Mouse (Mus musculus) embryo, embryonic 11 days (tissue): Measurements from ENCODE around the gene Sept9.

Source experiments
- DNase-seq: peaks from one replicate; pipeline ENCODE4 v3.0.0-alpha.2; 2015

Sept9 gene

DNA sequence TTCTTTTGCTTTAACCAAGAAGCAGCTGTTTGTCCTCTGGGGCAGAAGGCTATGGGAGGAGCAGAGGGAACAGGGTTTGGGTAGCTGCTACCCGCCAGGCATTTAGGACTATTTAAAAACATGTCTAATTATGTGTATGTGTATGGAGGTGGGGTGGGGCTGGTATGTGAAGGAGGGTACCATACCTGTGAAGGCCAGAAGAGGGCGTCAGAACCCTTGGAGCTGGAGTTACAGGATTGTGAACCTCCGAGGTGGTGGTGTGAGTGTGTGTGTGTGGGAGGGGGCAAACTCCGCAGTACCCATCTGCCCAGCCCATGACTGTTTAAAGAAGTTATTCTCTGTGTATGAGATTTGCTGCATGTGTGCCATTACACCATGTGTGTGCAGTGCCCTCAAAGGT is 25.3 kb downstream of the Sept9 start:
- no peak for DNase-seq

DNA sequence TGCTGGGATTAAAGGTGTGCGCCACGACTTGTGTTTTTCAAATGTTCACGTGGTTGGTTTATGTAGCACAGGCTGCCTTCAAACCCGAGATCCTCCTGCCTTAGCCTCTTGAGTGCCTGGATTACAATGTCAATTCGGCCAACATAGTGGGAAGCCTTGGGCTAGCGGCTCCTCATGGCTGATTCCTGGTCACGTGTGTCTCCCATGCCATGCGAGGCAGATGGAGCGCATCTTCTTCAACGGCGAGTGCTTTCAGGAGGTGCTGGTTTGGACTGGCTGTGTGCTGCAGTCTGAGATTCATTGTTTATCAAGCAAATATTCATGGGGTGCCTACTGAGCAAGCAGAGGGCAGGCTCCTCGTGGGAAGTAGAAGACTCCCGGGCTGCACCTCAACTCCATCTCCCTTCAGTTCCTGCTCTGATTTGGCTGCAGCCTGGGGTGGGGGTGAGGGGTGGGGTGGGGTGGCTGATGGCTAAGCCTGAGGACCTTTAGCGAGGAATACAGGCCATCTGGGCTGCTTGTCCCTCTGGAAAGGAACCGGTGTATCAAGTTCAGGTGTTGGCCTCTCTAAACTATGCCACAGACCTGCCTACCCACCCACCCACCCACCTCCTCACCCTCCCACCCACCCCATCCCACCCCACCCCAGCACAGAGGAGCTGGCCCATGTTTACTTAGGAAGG is 26.2 kb downstream of the Sept9 start:
- DNase-seq: no peak

DNA sequence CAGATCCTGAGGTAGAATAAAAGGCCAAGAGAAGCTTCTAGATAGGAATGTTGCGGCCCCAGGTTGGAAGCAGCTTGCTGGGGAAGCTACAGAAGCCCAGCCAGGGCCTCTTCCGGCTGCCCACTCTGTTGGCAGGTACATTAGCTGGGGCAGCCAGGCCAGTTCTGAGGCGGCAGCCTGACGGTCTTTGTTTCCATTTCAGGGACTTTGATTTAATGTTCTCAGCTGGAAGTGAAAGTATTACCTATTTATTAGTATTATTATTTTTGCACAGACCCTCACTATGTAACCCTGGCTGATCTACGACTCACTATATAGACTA is 26.7 kb downstream of the Sept9 start:
- no peak for DNase-seq

DNA sequence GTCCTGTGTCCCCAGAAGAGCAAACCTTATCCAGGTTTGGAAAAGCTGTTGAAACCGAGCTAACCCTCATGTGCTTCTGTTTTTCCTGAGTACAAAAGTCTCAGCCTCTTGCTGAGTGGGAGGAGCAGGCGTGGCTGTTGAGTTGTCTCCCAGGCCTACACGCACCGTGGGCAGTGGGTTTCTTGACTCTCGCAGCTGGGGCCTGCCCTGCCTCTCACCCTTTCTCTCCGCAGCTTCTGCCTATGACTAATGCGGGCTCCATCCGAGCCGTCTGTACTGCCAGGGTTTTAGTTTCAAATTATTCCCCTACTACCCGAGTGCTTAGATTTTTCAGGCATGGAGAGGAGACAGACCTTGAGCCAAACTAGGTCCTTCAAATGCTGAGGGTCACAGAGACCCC is 28.7 kb downstream of the Sept9 start:
- no peak for DNase-seq

DNA sequence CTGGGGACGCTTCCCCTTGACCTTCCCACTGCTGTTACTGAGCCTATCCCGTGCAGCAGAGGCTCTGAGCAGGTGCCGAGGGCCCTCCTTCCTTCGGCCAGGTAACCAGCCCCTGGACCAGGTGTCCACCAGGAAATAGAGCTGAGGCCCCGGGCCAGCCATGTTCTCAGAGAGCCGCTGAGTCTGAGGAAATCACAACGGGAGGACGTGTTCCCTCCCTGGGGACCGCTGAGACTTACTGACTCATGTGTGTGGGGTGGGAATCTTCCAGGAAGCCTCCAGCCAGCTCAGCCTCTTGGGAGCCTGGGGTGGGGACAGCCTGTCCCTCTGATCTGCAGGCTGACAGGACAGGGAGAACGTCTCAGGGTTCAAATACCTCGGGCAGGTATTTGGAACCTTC is 32.1 kb downstream of the Sept9 start:
- DNase-seq: no peak

DNA sequence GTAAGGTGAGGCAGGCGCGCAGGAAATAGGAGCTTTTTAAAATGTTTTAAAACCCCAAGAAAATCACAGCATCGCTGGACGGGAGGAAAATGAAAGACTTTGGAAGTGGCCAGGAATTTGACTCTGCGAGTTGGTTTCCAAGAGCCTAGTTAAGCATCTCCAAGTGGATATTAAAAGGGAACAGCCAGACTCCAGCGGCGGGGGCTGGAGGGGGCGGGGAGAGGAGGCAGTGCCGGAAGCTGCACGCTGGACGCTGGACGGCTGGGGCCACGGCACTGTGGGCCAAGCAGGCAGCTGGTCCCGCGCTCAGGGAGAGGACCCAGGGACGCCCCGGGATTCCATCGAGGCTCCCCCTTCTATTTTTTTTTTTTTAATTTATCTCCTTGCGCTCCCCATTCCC is 32.6 kb downstream of the Sept9 start:
- DNase-seq: peak; percentile 67

DNA sequence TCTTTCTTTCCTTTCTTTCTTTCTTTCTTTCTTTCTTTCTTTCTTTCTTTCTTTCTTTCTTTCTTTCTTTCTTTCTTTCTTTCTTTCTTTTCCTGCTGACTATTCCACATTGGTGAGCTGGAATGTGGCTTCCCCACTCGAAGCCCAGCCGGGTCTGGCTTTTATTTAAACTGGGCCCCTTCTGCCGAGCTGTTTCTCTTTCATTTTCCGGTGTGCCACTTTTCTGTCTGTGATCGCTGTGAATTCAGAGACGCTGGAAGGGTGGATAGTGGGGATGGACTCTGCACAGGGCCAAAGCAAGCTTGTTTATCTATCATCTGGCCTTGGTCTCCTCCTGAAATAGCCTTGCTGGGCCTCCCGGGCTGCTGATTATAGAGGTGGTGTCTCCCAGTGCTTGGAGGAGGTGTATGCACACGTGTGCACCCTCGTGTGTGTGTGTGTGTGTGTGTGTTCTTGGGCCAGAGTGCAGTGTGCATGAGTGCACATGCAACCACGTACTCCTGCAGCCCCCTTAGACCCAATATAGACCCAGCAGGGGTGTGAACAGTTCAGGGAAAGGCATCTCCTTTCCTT is 33.5 kb downstream of the Sept9 start:
- no peak for DNase-seq

DNA sequence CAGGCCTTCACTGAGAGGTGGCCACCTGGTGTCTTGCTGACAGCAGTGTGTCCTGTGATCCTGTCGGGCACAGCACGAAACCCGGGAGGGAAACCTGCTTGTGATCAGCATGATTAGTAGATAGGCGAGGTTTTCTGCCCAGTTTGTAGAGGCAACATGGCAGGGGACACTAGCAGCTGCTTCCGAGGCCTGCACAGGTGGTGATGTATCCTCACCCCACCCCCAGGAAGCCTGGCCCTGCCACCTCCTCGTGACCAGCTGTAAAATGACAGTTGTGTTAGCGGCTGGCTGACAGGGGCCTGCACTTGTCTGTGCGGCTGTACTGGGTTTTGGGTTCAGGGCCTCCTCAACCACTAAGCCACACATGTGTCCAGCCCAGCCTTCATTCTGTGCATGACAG is 34.4 kb downstream of the Sept9 start:
- DNase-seq: no peak

DNA sequence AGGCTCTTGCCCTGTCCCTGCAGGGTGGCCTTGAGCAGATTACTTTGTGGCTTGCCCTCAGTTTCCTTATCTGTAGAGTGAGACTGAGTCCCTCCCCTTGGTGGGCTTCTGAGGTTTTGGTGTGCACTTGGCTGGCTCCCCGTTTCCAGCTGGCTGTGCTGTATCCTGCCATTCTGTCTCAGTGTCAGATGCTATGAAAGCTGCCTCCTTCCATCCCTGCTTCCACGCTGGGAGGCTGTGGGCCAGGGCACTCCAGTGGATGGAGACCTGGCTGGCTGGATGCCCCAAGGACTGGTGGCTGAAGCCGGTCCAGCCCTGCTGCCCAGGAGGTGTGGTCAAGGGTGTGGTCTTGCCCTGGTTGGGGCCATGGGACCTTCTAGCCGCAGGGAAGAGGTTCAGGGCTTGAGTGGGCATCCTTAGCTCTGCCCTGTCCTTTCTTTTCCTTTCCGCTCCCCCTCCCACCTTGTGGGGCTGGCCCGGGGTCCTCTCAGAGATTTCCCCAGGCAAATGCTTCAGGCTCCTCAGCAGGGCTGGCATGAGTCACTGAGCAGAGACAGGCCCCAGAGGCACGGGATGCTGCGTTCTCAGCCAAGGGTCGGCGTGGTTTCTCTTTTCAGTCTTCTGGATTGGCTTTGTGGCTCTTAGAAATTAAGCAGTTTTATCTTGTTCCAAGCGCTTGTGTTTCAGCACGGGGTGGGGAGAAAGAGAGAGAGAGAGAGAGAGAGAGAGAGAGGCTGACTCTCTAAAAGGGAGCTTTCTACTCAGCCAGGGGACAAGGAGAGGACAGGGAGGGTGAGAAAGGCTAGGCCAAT is 35.8 kb downstream of the Sept9 start:
- DNase-seq: no peak

DNA sequence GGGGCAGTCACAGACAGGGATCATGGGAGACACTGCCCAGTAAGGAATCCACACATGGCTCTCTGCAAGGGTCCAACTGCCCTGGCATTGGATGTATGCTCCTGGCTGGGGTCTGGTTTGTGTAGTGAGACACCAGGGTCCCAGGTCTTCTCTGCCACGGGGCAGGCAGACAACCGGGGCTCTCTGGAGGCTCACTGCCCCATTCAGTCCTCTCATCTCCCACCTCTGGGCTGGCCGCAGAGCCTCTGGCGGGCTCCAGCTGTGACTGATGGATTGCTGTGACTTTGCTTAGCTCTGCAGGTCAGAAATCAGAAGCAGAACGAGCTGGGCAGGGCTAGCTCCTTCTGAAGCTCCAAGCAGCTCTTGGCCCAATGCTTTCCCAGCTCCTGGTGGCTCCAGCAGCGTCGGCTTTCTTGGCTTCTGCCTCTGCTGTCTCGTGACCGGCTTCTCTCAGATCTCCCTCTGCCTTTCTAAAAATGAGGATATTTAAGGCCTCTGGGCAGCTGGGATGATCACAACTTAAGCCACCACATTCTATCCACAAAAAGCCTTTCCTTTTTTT is 36.5 kb downstream of the Sept9 start:
- DNase-seq: no peak

DNA sequence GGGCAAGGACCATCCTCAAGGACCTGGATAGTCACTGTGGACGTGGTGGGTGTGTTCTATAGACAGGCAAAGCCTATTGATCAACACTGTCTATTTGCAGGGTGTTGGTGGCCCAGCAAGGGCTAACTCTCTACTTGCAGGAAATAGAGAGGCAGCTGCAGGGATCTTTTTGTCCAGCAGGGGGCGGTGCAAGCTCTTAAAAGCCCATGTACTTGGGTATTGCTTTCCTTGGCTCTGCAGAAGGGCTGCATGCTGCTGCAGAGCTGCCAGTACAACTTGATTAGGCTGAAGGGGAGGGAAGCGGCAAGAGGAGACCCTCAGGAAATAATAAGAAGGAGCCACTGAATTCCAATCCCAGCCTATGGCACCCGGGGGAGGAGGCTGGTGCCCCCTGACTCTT is 38.7 kb downstream of the Sept9 start:
- peak; percentile 89 for DNase-seq

DNA sequence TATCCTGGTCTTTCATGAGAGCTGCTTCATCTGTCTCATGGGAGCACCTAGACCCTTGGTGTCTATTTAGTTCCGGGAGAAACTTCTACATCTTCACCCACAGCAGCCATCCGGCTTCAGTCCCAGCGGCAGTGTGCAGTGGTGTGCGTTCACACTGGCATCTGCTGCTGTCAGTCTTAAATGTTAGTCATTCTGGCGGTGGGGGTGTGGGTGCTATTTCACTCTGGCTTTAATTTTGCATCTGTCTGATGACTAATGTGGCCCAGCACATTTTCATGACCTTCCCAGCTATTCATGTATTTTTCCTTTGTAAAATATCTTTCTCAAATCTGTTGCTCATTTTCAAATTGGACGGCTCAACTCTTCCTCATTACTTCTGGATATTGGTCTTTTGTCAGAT is 40.2 kb downstream of the Sept9 start:
- no peak for DNase-seq

DNA sequence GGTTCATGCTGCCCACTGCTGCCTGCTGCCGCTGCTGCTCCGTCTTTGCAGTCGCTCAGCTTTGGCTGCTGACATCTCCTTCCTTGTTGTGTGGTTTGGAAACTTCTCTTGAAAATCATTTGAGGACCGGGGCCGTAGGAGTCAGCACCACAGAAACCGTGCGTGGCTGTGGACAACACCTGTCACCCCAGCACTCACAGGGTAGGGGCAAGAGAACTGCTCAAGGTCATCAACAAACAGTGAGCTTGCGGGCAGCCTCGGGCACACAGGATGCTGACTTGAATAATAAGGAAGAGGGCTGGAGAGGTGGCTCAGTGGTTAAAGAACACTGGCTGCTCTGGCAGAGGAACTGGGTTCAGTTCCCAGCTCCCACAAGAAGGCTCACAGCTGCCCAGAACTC is 40.9 kb downstream of the Sept9 start:
- DNase-seq: no peak

DNA sequence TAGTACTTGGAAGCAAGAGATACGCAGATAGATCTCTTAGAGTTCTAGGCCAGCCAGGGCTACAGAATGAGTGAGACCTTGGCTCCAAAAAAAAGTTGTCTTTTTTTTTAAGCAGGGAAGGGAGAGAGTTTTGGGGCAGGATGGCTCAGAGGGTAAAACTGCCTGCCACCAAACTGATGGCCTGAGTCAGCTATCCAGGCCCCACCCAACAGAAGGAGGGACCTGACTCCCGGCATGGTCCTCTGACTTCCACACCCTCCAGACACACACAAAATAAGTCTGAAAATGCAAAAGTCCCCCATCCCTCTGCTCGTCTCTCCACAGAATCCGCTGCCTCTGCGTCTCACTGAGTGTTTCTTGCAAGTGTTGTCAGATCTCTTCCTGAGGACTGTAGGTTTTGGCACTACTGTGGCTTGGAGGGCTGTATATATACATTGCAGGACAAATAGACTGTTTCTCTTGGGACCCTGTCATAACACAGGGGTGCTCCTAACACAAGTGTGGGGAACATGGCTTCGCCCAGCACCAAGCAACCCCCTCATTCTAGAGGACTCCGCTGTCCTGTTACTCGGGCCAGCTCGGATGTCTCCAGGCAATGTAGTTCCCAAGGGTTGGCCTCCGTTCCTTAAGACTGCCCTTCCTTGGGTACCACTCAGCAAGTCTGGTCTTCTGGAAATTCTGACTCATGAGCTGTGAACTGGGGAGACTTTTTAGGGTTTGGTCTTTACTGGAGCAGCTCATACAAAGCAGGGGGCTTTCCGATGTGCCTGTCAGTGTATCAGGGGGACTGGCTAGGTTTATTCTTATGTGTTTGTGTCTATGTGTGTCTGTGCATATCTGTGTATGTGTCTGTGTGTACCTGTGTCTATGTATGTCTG is 41.6 kb downstream of the Sept9 start:
- DNase-seq: no peak

DNA sequence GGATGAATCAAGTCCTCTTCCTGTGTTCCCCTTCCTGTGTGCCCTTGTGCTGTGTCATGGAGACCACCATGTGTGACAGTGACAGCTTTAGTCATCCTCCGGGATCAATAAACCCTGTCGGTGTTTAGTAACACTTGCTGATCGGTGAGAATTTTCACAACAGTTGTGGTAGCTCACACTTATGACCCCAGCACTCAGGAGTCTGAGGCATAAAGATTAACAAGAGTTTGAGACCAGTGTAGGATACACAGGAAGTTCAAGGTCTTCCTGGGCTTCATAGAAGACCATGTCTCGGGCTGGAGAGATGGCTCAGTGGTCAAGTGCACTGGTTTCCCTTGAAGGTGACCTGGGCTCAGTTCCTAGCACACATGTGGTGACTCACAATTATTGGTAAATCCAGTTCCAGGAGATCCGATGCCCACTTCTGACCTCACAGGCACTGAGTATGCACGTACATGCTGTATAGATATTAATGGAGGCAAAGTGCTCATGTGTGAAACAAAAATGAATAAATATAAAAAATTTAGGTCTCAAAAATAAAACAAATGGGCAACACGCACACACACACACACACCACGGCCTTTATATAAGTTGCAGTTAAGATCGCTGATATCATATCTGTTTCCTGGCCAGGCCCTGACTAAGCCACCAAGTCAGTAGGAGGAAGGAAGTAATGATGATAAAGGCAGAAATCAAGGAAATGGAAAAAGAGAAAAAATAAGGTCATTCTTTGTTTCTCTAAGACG is 43.1 kb downstream of the Sept9 start:
- no peak for DNase-seq

DNA sequence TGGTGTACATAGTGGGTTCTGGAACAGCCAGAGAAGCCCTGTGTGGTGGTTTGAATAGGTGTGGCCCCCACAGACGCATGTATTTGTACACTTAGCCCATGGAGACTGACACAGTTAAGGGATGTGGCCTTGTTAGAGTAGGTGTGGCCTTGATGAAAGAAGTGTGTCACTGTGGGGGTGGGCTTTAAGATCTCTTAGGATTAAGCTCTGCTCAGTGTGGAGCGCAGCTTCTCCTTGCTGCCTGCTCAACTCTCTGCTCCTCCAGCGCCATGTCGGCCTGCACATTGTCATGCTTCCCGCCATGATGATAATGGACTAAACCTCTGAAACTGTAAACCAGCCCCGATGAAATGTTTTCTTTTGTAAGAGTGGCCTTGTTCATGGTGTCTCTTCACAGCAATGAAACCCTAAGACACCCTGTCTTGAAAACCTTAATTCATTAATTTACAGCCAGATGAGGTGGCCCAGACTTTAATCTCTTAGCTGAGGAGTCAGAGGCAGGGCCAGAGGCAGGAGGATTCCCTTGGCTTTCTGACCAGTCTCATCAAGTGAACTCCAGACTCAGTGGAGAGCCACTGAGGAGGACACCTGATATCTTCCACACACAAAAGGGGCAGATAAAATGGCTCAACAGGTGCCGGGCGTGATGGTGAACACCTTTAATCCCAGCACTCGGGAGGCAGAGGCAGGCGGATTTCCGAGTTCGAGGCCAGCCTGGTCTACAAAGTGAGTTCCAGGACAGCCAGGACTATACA is 44.3 kb downstream of the Sept9 start:
- no peak for DNase-seq

DNA sequence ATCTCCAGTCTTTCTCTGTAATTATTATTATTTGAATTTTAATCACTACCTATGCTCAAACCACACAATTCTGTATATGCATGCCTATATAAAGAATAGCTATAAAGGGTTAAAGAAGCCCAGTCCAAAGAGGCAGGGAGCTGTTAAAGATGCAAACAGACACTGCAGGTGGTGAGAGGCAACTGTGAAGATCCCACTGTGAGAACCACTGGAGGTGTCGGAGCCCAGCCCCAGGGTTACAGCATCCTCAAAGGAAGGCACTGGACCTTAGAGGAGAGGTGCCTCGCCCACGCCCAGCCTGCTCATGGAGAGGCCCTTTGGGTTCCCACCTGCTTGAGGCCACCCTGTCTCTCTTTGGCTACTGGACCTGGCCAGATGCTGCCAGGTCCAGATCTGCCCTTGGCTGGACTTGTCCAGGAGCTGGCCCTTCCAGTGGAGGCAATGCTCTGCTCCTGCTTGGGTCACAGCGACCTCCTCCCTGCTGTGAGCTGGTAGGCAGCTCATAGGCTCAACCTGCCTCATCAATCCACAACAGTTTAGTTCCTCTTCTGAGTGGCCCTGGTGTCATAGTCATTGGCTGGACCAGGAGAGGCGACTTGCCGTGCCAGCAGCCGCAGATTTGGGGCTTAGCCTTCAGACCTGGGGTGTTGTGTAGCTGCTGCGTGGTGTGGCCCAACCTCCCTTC is 45.7 kb downstream of the Sept9 start:
- DNase-seq: no peak

DNA sequence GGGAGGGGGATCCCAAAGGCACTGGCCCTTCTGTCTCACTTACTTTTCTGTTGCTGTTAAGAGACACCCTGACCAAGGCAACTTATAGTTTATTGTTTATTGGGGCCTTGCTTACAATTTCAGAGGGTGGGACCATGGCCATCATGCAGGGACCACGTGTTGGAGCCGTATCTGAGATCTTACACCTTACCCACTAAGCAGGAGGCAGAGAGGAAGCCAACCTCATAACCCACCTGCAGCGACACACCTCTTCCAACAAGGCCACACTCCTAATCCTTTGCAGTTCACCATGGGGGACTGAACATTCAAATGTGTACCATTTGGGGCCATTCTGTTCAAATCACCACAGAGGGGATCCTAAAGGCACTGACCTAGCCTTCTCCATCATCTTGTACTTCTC is 46.4 kb downstream of the Sept9 start:
- DNase-seq: no peak

DNA sequence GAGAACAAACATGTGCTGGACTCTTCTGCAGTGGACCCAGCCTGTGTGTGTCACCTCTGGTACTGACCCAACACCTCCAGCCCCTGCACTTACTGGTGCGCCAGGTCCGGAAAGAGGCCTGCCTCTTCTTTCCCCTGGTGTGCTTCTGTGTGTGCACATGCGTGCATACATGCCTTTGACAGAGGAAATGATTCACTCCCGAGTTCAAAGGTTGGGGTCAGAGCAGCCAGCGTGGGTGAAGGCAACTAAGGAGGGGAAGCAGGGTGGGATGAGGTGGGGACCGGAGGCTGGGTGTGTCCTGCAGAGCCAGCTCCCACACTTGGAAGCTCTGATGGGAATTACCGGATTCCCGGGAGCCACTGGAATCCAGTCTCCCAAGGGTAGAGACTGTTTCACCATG is 46.8 kb downstream of the Sept9 start:
- no peak for DNase-seq

DNA sequence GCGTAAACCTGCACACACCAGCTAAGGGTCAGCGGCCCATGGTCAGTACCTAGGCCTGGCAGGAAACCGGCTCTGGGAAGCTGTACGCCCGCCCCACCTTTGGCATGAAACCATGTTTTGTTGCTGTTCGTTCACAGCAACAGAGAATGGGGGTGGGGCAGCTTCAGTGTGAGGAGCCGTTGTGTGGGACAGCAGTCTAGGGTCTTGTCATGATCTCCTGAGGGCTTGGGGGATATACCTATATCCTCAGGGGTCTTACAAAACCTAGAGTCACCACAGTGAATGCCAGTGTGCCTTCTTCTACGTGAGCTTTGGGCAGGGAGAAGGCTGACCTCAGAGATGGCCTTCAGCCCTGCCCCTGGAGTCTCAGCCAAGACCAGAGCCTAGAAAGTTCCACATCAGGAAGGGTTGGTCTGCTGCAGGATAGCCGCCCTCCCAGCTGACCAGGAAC is 47.5 kb downstream of the Sept9 start:
- DNase-seq: no peak

DNA sequence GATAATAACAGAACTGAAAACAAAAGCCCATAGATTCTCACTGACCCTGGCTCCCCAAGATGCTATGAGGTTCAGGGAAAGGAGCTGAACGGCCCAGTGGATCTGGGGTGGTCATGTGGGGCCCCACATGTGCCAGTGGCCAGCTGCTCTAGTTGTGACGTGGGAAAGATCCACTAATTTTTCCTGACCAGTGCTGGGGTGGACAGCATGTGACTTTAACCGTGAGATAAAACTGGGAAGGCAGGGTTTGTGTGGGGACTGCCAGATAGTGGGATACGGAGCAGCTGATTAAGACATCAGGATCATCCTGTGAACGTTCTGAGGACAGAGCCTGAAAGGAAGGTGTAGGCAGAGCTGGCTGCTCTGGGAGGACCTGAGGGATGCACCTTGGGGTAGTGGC is 48.1 kb downstream of the Sept9 start:
- DNase-seq: no peak
